Mouse (Mus musculus) cerebellum, postnatal 10 days (tissue): ENCODE results near the gene Acot13.
A peak's percentile ranks its signal among the peaks of the same experiment; 100 is the strongest.
"Not testable (repeated sequence)": the region's sequence is repeated elsewhere in the genome, so short reads cannot be mapped to it uniquely, and the experiment has no call there.

Source experiments
- DNase-seq, 2 experiments: peaks; one replicate each; pipeline ENCODE4 v3.0.0; 2021; ENCODE audit warnings: mixed read lengths in 2 of 2

Acot13 gene

DNA sequence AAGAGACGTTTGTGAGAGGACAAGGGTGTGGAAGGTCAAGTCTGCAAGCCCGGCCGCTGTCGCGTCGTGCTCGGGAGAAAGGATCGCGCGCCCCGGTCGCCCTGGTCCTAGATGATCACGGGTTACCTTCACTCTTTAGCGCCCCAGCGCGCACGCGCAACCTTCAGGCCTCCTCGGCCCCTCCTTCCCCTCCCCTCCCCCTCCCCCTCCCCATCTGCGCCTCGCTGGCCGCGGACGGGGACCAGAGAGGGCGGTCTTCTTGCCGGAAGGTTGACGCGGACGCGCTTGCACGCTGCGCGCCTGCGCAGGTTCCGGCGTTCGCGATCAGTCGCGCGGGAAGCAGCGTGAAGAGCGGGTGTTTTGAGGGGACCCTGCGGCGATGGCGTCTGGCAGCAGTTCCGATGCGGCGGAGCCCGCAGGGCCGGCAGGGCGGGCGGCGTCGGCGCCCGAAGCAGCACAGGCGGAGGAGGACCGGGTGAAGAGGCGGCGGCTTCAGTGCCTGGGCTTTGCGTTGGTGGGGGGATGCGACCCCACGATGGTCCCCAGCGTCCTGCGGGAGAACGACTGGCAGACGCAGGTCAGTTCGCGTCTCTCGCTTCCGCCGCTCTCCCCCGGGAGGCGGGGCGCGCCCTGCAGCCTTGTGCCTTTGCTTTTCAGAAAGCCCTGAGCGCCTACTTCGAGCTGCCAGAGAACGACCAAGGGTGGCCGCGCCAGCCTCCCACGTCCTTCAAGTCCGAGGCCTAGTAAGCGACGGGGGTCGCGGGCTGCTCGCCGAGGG lies at the start of gene Acot13, which contains the start of gene Tdp2:
Gene Acot13 (minus strand): TSS at position 188 of the 778 bp plus-strand sequence.
Gene Tdp2 (plus strand): TSS at position 327 of the 778 bp plus-strand sequence.
- DNase-seq, result peak; percentile 97 to 98

DNA sequence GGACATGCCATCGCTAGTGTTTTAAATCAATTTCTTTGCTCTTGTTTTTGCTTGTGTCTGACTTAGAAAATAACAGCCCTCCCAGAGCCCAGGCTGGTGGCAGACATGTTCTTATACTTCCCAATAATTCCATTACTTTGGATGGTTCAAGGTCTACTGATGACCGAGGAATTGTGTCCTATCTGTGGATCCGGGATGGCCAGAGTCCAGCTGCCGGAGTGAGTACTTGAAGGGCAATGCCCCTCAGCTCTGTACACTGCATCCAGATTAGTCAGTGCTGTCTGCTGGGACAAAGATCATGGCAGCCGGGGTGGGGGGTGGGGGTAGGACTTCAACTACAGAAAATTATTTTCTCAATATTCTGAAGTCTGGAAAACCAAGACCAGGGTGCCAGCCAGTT lies 49.4 kb upstream of the Acot13 start:
- DNase-seq, result no peak

DNA sequence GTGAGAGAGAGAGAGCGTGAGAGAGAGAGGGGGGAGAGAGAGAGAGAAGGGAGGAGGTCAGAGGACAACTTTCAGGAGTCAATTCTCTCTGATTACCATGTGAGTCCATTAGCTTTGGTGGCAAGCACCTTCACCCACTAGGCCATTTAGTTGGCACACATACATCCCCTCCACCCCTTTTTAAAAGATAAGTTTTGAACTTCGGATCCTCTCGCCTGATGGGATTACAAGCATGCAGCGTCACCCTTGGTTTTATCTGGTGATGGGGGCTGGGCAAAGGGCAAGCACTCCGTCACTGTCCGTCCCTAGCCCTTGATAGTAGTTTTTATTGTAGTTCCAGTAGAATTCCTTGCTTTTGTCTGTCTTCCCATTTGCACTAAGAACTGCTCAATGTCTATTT lies 48.9 kb upstream of the Acot13 start:
- DNase-seq, result no peak

DNA sequence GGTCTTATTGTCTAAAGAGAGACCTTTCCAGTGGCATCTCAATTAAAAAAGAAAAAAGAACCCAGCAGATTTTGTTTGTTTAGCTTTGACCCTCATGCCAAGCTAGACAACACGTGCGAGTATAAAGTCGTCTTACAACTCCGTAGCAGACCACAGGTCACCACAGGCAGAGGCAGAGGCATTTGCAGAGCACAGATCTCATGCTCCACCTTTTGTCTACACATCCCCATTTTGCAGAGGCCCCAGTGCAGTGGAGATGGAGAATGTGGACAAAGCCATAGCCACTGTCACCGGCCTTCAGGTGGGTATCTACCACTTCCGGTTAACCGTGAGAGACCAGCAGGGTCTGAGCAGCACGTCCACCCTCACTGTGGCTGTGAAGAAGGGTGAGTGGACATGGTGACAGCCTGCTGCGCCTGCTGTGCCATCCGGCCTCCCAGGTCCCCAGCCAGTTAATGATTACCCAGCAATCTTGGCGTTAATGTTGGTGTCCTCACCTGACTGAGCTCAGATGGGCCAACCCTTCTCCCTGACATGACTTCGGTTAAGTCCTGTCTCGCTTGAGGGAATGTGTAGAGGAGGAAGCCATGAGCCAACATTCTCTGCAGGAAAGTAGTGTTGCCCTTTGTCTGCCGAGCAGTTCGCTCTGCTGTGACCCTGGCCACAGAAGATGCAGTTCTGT lies 48.2 kb upstream of the Acot13 start:
- no peak for DNase-seq

DNA sequence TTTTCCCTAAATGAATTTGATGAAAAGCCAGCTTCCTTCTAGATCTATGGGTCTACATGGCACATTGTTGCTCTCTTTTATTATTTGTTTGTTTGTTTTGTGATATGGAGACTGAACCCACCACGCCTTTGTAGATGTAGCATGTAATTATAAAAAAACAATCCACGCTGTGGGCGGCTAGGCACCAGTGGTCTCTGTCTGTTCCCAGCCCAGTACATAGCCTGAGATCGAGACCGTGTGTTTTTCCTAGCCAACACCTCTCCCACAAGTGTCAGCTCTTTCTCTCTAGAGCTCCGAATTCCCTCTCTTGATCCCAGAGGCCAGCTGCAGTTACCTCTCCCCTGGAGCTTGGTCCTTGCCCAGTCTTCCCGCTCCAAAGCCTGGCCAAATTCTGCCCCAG lies 36.9 kb upstream of the Acot13 start:
- no peak for DNase-seq

DNA sequence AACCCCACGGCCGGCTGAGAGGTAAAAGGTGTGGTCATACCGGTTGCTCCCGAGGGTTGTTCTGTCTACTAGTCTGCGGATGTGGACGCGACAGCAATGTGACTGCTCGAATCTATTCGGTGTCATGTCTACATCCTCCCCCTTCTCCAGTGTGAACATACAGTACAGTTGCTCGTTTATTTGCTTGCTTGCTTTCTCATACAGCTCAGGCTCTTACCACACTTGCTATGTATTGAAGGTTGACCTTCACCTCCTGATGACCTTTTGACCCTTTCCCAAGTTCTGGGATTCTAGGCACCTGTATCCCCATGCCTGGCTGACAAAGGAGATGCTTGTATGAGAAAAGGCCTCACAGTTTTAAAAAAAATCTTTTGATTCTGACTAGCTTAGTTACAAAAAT lies 36.4 kb upstream of the Acot13 start:
- DNase-seq, result no peak

DNA sequence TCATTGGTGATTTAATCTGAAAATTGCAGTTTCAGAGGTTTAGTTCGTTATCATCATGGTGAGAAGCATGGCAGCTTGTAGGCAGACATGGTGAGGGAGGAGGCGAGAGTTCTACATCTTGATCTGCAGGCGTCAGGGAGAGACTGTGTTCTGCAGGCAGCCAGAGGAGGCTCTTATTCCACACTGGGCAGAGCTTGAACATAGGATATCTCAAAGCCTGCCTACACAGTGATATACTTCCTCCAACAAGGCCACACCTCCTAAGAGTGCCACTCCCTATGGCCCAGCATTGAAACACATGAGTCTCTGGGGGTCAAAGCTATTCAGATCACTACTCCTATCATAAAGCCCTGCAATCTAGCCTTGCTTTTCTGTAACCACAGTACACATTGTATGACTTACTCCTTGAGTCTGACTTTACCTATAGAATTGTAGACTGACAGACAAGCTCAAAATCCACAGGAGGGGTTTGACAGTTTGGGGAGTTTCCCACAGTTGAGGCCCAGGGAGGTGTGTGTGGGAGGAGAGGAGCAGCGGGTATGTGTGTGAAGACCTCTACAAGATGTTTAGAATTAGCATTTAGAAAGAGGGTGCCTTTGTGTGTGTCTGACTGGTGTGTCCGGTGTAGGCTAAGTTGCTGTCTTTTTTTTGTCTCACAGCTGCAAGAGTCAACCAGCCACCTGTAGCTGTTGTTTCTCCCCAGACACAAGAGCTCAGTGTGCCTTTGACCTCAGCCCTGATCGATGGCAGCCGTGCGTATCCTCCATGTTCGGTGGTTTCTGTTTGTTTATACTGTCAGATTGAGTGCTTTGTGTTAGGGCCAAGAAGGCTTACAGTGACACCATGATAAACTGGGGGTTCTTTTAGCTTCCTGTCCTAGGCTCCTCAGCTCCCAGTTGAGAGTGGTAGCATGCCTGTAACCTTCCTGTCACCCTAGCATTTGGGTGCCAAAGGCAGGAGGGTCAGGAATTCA lies 35.4 kb upstream of the Acot13 start:
- DNase-seq, result no peak

DNA sequence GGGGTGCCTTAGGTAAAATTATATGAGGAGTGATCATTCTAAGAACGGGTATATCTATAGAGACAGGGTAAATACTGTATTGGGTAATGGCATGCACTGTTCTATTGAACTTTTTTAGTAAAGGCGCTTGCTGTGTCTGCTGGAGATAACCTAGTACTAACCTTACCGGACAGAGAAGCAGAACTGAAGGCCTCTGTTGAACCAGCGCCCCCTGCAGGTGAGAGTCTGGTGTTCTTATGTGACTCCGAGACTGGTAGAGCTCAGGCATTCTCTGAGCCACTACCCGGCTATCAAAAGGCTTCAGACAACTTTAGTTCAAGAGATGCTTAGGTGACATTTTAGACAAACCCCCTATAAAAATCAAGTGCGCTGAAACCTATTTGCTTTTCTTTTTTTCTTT lies 31.2 kb upstream of the Acot13 start:
- peak; percentile 59 to 62 for DNase-seq

DNA sequence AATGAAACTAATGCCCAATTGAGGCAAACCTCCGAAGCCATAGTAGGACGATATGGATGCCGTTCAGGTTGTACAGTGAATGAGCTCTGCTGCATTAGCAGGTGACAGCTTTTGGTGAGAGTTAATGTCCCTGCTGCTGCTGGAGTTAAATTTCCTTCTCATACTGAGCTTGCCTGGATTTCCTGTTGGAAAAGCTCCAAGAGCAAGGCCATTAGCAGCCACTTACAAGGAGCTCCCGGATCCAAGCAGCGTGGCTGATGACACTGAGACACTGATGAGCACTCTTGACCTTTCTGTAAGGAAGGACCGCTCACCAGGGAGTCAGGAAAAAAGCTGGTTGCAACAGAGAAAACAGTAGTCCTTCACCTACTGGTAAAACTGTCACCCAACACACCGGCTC lies 30.7 kb upstream of the Acot13 start:
- DNase-seq, result no peak

DNA sequence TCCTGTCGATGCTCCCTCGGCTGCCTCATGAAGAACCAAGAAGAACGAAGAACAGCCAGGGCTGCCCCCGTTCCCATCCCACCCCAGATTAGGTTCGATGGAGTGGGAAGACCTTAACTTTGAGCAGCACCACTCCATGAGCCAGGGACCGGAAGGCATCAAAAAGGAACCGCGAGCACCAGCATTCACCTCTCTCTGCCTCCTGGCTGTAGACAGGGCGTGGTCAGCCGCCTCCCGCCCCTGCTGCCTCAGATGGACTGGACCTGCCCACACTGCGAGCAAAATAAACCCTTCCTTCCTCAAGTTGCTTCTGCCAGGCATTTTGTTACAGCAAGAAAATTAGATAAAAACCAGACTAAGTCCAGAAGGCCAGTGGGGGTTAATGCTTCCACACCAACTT lies 29.7 kb upstream of the Acot13 start:
- no peak for DNase-seq

DNA sequence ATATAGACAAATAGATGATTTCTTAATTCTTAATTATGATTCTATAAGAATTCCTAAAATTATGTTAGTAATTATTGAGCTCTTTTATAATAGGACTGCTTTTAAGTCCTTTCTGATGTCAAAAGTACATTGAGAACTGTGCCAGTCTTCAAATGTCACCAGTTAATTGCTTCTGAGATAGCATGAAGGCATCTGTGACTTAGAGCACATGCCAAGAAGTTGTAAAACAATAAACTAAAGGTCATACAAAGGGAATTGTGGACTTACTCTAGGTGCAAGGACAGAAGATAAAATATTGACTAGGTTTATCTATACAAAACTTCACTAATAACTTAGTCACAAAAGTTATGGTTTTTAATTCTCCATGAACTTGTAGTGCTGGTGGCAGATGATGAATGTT lies 27.8 kb upstream of the Acot13 start:
- no peak for DNase-seq

DNA sequence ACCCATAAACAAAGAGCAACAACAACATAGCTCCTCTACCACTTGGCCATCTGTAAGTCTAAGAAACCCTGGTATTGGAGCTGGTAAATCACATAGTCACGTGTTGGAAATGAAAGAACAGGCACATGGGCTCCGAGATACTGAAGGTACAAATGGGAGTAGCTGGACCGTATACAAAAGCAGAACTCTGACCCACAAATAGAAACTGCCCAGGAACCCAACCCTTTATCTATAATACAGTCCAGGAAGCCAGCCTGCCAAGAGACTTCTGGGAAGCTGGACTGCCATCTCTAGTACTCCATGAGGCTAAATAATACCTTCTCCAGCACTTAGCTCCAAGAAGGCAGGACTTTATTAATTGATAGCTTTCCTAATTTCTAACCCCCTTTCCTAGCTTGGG lies 21.2 kb upstream of the Acot13 start:
- no peak for DNase-seq

DNA sequence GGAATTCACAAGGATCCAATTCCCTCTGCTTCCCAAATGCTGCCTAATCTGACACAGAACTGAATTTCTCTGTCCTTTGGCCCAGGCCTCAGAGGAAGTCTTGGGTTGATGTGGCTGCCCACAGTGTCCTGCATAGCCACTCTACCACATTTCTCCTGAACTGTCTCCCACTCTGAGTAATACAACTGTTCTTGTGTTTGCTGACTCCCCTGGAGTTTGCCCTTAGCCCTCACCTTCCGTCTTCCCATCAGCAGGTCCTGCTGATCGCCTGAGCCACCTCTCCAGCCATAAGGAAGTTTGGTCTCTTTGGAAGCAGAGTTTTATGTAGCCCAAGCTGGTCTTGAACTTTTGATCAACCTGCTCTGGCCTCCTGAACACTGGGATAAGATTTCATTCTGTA lies 20.6 kb upstream of the Acot13 start:
- DNase-seq, result no peak

DNA sequence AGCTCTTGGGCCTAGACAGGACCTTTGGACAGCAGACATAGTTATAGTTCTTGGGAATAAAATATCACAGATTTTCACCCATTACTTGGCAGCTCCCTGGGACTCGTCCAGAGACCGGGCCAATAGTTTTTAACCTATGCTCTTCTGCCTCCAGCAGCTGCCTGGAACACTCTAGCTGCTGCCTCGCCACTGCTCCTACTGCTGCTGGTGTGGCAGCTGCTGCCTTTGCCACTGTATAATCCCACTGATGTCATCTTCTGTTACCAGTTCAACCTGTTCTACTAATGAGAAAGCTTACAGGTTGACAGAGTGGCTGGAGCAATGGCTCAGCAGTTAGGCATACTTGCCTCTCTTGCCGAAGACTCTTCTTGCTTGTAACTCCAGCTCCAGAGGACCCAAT lies 18.0 kb upstream of the Acot13 start:
- DNase-seq, result no peak

DNA sequence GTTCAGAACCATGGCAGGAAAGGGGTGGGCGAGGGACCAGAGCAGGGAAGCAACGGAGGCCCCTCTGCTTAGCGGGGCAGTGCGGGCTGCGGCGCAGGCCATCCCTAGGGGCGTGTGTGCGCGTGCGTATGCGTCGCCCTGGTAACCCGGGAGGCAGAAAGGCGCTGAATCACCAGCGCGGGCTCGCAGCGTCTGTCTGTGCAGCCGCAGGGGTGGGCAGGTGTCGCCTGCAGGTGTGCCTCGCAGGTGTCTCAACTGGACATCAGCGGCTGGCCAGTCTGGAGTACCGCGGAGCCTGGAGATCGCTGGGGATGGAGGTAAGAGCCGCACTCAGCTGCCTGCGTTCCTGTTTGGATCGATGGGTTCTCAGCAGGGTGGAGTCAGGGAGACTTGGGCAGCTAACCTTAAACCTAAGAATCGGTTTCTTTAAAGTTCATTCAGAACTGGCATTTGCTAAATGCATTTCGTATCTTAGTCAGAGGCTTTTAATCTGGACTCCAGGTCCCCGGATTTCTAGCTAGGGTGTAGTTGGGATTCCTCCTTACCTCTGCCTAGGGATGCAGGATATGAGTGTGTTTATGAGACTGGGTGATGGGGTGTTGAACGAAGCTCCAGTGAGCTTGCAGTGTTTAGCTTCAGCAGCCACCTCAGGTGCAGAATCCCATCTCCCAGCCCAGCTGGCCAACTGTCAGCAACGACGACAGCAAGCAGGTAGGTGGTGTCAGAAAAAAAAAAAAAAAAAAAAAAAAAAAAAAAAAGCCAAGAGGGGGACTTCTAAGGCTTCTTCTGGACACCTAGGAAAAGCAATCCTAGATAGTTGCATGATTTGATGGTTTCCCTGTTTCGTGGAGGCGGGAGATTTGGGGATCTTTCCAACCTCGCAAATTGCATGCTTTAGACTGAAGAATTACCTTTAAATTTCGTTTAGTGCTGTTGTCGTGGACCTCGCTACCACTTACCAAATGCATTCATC lies 13.9 kb upstream of the Acot13 start, which contains the start of gene D130043K22Rik:
Gene D130043K22Rik (plus strand): TSS at position 153 of the 973 bp plus-strand sequence.
- peak; percentile 64 to 73 for DNase-seq

DNA sequence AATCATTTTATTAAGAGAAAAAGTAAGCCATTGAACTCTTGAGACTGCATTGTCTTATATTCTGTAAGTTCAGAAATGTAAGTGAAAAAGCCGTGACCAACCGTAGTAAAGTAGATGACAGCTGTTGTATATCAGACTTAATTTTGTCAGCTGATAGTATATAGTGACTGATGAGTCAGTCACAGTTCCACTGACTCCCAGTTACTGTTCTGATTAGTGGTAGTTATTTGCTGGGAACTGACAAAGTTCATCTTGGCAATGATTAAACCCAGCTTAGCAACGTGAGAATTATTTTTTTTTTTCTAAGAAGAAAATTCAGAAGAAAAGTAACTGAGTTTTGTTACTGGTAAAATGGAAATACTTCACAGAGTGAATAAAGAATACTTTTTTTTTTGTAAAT lies 10.4 kb upstream of the Acot13 start:
- DNase-seq, result no peak

DNA sequence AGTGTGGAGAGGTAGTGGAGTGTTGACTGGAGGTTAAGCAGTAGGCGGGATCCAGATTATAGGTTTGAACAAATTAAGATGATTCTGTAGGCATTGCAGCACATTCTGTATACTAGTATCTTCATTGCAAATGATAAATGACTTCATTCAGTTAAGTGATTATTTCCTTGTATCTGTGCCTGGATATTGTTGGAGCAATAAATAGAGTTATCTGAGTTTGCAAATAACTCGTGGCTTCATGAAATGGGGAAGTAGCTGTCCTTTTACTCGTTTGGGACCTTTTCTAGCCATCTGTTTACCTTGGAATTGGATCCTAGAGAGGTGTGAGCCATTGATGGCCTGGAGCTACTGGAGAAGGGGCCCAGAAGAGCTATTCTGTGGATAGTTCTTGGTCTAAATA lies 8.5 kb upstream of the Acot13 start:
- no peak for DNase-seq

DNA sequence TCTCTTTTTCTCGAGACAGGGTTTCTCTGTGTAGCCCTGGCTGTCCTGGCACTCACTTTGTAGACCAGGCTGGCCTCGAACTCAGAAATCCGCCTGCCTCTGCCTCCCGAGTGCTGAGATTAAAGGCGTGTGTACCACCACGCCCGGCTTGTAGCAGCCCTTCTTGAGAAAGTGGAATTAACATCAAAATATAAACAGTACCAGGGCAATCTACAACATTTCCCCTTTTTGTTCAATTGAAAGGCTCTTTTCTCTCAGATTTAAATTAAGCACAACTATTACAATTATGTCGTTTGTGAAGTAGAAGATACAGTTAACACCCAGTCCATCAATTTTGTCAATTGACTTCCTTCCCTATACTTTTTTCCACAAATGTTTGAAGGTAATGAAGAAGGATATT lies 6.4 kb upstream of the Acot13 start:
- DNase-seq, result not testable (repeated sequence)

DNA sequence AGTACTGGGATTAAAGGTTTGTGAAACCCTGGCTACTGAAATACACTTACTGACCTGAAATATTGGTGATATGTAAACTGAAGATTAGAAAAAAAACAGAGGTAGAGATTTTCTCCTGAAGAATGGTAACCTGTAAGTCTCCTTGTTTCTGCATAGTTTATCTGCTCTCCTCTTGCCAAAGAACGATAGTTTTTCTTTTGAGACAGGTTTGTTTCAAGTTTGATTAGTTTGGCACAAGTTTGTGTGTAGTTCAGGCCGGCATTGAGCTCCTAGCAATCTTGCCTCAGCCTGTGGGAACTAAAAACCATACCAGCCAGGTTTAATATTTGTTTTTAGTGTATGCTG lies 1.4 kb upstream of the Acot13 start:
- no peak for DNase-seq

DNA sequence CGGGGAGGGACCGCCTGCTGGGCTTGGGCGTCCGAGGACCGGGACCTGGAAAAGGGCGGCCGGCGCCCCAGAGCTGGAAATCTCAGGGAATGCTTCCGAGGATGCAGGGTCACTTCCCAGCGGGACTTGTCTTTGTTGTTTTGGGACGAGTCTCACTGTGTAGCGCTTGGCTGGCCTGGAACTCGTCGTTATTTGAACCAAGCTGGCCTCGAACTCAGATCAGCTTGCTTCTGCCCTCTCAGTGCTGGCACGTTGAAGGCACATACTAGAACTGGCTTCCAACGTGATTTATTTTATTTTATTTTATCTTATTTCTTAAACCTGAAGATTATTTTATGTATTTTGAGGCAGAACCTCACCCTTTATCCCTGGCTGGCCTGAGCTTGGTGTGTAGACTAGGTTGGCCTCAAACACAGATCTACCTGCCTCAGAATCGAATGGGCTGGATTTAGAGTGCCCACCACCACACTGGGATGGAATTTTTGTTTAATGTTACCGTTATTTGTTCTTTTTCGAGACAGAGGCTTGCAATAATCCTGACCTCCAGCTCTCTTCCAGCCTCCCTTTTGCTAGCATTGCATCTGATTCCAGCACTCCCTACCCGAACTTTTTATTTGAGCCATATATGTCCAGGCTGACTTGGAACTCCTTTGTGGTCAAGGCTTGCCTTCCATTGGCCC lies 931 bp upstream of the Acot13 start:
- peak in 1 of 2 experiments; percentile 83 for DNase-seq

DNA sequence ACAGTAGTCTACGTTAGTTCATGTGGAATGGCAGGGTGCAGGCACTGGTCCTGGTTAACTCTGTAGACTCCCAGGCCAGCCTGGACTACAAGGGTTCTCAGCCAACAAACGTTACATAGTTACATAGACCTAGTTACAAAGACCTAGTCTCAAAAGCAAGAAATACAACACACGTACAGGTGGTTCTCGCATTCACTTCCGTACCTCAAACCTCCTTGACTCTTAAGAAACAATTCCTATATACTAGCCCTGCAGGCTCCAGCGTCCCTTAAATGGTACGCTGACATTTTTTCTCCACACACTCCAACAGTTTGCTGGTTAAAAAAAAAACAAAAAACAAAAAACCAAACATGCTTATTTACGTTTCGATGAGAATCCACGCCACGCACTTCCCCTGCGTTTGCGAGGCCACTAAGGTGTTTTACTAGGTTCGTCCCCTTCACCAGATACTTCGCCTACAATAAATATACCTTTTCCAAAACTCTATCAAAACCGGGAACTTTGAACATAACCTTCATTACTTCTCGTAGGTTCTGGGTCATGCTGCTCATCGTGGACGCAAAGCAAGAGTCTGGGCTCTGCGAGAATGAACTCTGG lies 486 bp downstream of the Acot13 start:
- peak in 1 of 2 experiments; percentile 28 for DNase-seq
